Mouse (Mus musculus): ENCODE data around the gene Tbc1d2. TPM values are rescaled to one million over a fixed set of nuclear protein-coding genes. Genes with fewer than 3 reads are reported as not detected.

The Tbc1d2 gene
- polyA plus RNA-seq, 2 experiments = 0.39 to 0.44 TPM

DNA sequence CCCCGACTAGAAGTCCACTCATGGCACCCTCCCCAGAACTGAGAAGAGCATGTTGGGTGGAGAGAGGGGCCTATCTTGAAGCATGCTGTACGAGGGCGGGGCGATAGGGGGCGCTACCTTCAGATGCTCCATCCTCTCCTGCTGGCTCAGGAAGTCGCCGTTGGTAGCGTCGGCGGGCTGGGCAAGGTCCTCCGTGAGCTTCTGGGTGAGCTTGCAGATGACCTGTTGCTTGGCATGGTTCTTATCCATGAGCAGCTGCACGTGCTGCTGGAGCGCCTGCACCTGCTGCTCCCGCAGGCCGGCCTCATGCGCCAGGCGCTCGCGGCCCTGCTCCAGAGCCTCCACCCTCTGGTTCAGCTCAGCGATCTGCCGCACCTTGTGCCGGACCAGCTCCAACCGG lies 29.7 kb downstream of the Tbc1d2 start:
- Histone ChIP-seq H3K36me3 (replicated peaks; ENCODE audit: control insufficient read depth, insufficient read depth, low read depth) (no peaks in the 10 kb centered on the region), H3K9ac (replicated peaks) (no peak overlapping the region), H3K4me2 (ENCODE audit: low read depth) (peak overlapping the region; percentile 47), H3K27me3 (ENCODE audit: control insufficient read depth, insufficient read depth, low read length) (no peaks in the 10 kb centered on the region), H3K4me1 (replicated peaks; ENCODE audit: control insufficient read depth in 2 of 2, insufficient read depth in 2 of 2, low read length in 1 of 2) (no peaks in the 10 kb centered on the region), H3K27ac (no peak overlapping the region), H3K9me3 (ENCODE audit: control insufficient read depth, low read length) (no peaks in the 10 kb centered on the region), H3K4me3 (ENCODE audit: insufficient read depth in 1 of 2, low read depth in 2 of 2, low read length in 2 of 2) (peak overlapping the region in 1 of 2 experiments; percentile 4; a peak in 1 of 4 replicates)
- WGBS (ENCODE audit: insufficient replicate concordance) = 25% methylated on average over 23 of the region's 23 CpGs
- DNase-seq (ENCODE audit: low read depth in 3 of 3, low spot score in 3 of 3) (no peak), ATAC-seq (ENCODE audit: insufficient read depth) (peak; percentile 34; the same call in 1 of the 2 replicates)
- TF ChIP-seq CTCF (IDR thresholded peaks at IDR 0.05; ENCODE audit: low read depth) (peak; percentile 80), EP300 (IDR thresholded peaks at IDR 0.05; ENCODE audit: low read depth) (no peak)

- no peaks in the 10 kb centered on the region for H3K4me1 ChIP-seq (replicated peaks; ENCODE audit: control insufficient read depth in 2 of 2, insufficient read depth in 2 of 2, low read length in 1 of 2)
- H3K36me3 ChIP-seq (replicated peaks; ENCODE audit: control insufficient read depth, insufficient read depth, low read depth) = no peaks in the 10 kb centered on the region
- H3K4me2 ChIP-seq (ENCODE audit: low read depth) = no peak overlapping the region
- H3K27me3 ChIP-seq (ENCODE audit: control insufficient read depth, insufficient read depth, low read length) = no peaks in the 10 kb centered on the region
- DNase-seq (ENCODE audit: low read depth in 3 of 3, low spot score in 3 of 3) = no peak
- ATAC-seq (ENCODE audit: insufficient read depth) = no peak
- H3K4me3 ChIP-seq (ENCODE audit: insufficient read depth in 1 of 2, low read depth in 2 of 2, low read length in 2 of 2) = no peak overlapping the region
- H3K27ac ChIP-seq = no peak overlapping the region
- TF ChIP-seq CTCF (IDR thresholded peaks at IDR 0.05; ENCODE audit: low read depth) = peak; percentile 71
- no peak for TF ChIP-seq EP300 (IDR thresholded peaks at IDR 0.05; ENCODE audit: low read depth)
- WGBS (ENCODE audit: insufficient replicate concordance) = 41% methylated on average over 11 of the region's 11 CpGs
- no peak overlapping the region for H3K9ac ChIP-seq (replicated peaks)
- no peaks in the 10 kb centered on the region for H3K9me3 ChIP-seq (ENCODE audit: control insufficient read depth, low read length)
Observed at GRCm38 (mm10) chr4:46618196-46618817, 31.7 kb downstream of the Tbc1d2 start.

- TF ChIP-seq EP300 (IDR thresholded peaks at IDR 0.05; ENCODE audit: low read depth) (no peak), CTCF (IDR thresholded peaks at IDR 0.05; ENCODE audit: low read depth) (peak; percentile 36)
- H3K9me3 ChIP-seq (ENCODE audit: control insufficient read depth, low read length) = no peaks in the 10 kb centered on the region
- H3K27me3 ChIP-seq (ENCODE audit: control insufficient read depth, insufficient read depth, low read length) = no peaks in the 10 kb centered on the region
- DNase-seq (ENCODE audit: low read depth in 3 of 3, low spot score in 3 of 3) (no peak), ATAC-seq (ENCODE audit: insufficient read depth) (no peak)
- no peak overlapping the region for H3K9ac ChIP-seq (replicated peaks)
- H3K36me3 ChIP-seq (replicated peaks; ENCODE audit: control insufficient read depth, insufficient read depth, low read depth) = no peaks in the 10 kb centered on the region
- H3K4me2 ChIP-seq (ENCODE audit: low read depth) = no peak overlapping the region
- no peak overlapping the region for H3K4me3 ChIP-seq (ENCODE audit: insufficient read depth in 1 of 2, low read depth in 2 of 2, low read length in 2 of 2)
- WGBS (ENCODE audit: insufficient replicate concordance) = 47% methylated on average over 6 of the region's 6 CpGs
- H3K27ac ChIP-seq = no peak overlapping the region
- H3K4me1 ChIP-seq (replicated peaks; ENCODE audit: control insufficient read depth in 2 of 2, insufficient read depth in 2 of 2, low read length in 1 of 2) = no peaks in the 10 kb centered on the region
Observed at GRCm38 (mm10) chr4:46617408-46617807, 32.6 kb downstream of the Tbc1d2 start.

DNA sequence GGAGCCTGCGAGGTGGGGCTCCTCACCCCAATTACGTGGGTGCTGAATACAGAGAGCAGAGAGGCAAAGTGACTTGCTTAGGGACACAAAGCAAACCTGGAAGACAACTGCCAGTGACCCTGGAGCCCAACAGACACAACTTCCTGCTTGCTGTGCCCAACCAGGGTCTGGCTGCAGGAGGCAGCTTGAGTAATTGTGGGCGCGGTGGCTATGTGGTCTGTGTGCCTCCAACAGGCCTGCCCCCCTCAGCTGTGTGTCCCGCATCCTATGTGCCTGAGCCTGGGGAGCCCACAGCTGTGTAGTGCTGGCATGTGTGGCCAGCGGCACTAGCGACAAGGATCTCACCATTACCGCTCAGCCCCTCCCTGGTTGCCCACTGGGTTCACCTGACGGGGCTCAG lies 35.4 kb downstream of the Tbc1d2 start:
- DNase-seq (ENCODE audit: low read depth in 3 of 3, low spot score in 3 of 3) = no peak
- H3K27ac ChIP-seq = no peak overlapping the region
- H3K9ac ChIP-seq (replicated peaks) = no peak overlapping the region
- no peak for TF ChIP-seq EP300 (IDR thresholded peaks at IDR 0.05; ENCODE audit: low read depth)
- TF ChIP-seq CTCF (IDR thresholded peaks at IDR 0.05; ENCODE audit: low read depth) = no peak
- H3K4me3 ChIP-seq (ENCODE audit: insufficient read depth in 1 of 2, low read depth in 2 of 2, low read length in 2 of 2) = no peak overlapping the region
- WGBS (ENCODE audit: insufficient replicate concordance) = 36% methylated on average over 9 of the region's 9 CpGs
- H3K4me2 ChIP-seq (ENCODE audit: low read depth) = no peak overlapping the region
- H3K27me3 ChIP-seq (ENCODE audit: control insufficient read depth, insufficient read depth, low read length) = no peaks in the 10 kb centered on the region
- no peaks in the 10 kb centered on the region for H3K4me1 ChIP-seq (replicated peaks; ENCODE audit: control insufficient read depth in 2 of 2, insufficient read depth in 2 of 2, low read length in 1 of 2)
- H3K36me3 ChIP-seq (replicated peaks; ENCODE audit: control insufficient read depth, insufficient read depth, low read depth) = no peaks in the 10 kb centered on the region
- no peak for ATAC-seq (ENCODE audit: insufficient read depth)
- H3K9me3 ChIP-seq (ENCODE audit: control insufficient read depth, low read length) = no peaks in the 10 kb centered on the region

DNA sequence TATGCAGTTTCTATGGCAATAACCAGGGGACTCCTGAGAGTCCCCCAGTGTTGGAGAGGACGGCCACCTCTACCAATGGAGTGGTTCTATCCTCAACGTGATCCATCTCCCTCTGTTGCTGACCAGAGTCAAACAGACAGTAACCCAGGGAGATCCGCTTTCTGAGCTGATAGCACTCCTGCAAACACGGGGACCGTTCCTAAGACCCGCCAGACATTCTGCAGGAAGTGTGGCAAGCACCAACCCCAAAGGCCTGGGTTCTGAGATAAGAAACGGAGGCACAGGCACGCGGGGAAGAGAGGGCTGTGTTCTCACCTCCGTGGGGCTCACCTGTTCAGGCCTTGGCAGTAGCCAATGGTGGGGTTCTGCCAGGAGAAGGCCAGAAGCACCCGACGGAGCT lies 36.4 kb downstream of the Tbc1d2 start:
- Histone ChIP-seq H3K36me3 (replicated peaks; ENCODE audit: control insufficient read depth, insufficient read depth, low read depth) (no peaks in the 10 kb centered on the region), H3K9me3 (ENCODE audit: control insufficient read depth, low read length) (no peaks in the 10 kb centered on the region), H3K9ac (replicated peaks) (no peak overlapping the region), H3K4me3 (ENCODE audit: insufficient read depth in 1 of 2, low read depth in 2 of 2, low read length in 2 of 2) (no peak overlapping the region), H3K4me1 (replicated peaks; ENCODE audit: control insufficient read depth in 2 of 2, insufficient read depth in 2 of 2, low read length in 1 of 2) (no peaks in the 10 kb centered on the region), H3K4me2 (ENCODE audit: low read depth) (no peak overlapping the region), H3K27me3 (ENCODE audit: control insufficient read depth, insufficient read depth, low read length) (no peaks in the 10 kb centered on the region), H3K27ac (no peak overlapping the region)
- ATAC-seq (ENCODE audit: insufficient read depth) (no peak), DNase-seq (ENCODE audit: low read depth in 3 of 3, low spot score in 3 of 3) (no peak)
- WGBS (ENCODE audit: insufficient replicate concordance) = 13% methylated on average over 12 of the region's 12 CpGs
- TF ChIP-seq CTCF (IDR thresholded peaks at IDR 0.05; ENCODE audit: low read depth) = no peak
- no peak for TF ChIP-seq EP300 (IDR thresholded peaks at IDR 0.05; ENCODE audit: low read depth)
